Mouse (Mus musculus) neural tube, embryonic 15.5 days (tissue): ENCODE measurements around the gene Ptges3l. TPM values are rescaled to one million over a fixed set of nuclear protein-coding genes. Genes with fewer than 3 reads are reported as not detected.
A peak's percentile ranks its signal among the peaks of the same experiment; 100 is the strongest.
"Not testable (repeated sequence)": the region's sequence is repeated elsewhere in the genome, so short reads cannot be mapped to it uniquely, and the experiment has no call there.

ENCODE experiments used
- ATAC-seq: fragments of 200-750 bp; cut with Nextera tagmentation; 2 replicates; pipeline ENCODE4 v1.8.0; 2017; ENCODE audit warnings: mild to moderate bottlenecking, moderate TSS enrichment, moderate library complexity; ENCODE audit not compliant: low FRiP score
- H3K27ac ChIP-seq: fragments of 300-500 bp; sonication (generic); replicated peaks from 2 replicates; pipeline ENCODE4 v1.5.1; 2015; ENCODE audit warnings: mild to moderate bottlenecking, inconsistent platforms
- H3K27me3 ChIP-seq: fragments of 300-500 bp; sonication (generic); replicated peaks from 2 replicates; pipeline ENCODE4 v1.6.1; 2015; ENCODE audit warnings: inconsistent platforms
- H3K36me3 ChIP-seq: fragments of 300-500 bp; sonication (generic); 2 replicates; pipeline ENCODE4 v1.6.1; 2015; ENCODE audit warnings: inconsistent platforms
- H3K4me1 ChIP-seq: fragments of 300-500 bp; sonication (generic); 2 replicates; pipeline ENCODE4 v1.6.1; 2015; ENCODE audit warnings: inconsistent platforms
- H3K4me2 ChIP-seq: fragments of 300-500 bp; sonication (generic); 2 replicates; pipeline ENCODE4 v1.6.1; 2015; ENCODE audit warnings: inconsistent platforms, mild to moderate bottlenecking, moderate library complexity
- H3K4me3 ChIP-seq: fragments of 300-500 bp; sonication (generic); replicated peaks from 2 replicates; pipeline ENCODE4 v1.5.1; 2015; ENCODE audit warnings: mild to moderate bottlenecking, inconsistent platforms
- H3K9ac ChIP-seq: fragments of 300-500 bp; sonication (generic); replicated peaks from 2 replicates; pipeline ENCODE4 v1.6.1; 2015; ENCODE audit warnings: mild to moderate bottlenecking, inconsistent platforms
- H3K9me3 ChIP-seq: fragments of 300-500 bp; sonication (generic); replicated peaks from 2 replicates; pipeline ENCODE4 v1.6.1; 2016; ENCODE audit warnings: inconsistent platforms
- WGBS: fragments of 180-500 bp; shearing (Covaris S2); methylation state at CpG from one replicate; pipeline ENCODE4 v1.1.7; 2015; ENCODE audit warnings: mixed read lengths; 5-methylcytosine and 5-hydroxymethylcytosine counted together
- polyA plus RNA-seq: library from polyadenylated mRNA; unstranded; fragments of >200 nt; fragmentation: Nextera tagmentation; extraction: Ambion mirVana; gene quantifications from 2 replicates; pipeline ENCODE4 v1.2.1, GENCODE M21; 2015

The Ptges3l gene
- polyA plus RNA-seq, 1 experiment from 2014 or later: 4.5 TPM

DNA sequence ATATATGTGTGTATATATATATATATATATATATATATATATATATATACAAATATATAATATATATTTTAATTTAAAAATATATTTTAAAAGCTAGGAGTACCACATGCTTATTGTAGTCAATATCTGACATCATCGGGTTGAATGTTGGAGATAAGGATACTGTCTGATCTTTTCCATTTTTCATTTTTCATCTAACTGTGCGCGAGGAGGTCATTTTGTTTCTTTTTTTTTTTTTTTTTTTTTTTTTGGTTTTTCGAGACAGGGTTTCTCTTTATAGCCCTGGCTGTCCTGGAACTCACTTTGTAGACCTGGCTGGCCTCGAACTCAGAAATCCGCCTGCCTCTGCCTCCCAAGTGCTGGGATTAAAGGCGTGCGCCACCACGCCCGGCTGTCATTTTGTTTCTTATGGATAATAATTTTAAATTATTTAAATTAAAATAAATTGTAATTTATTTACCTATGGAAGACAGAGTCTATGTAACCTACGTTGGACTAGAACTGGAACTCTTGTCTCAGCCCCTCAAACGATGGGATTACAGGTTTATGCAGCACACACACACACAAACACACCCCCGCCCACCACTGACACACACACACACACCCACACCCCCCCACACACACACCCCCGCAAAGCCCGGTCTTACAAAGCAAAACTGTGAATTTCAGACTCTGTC is 16.5 kb upstream of the Ptges3l start:
- H3K27me3 ChIP-seq, H3K9me3 ChIP-seq, H3K9ac ChIP-seq, ATAC-seq: not testable (repeated sequence)
- H3K27ac ChIP-seq: 0 out of 2 replicates have a peak overlapping the region, but pooled peaks have one; percentile 23
- peaks cover 21% of the 10 kb centered on the region for H3K36me3 ChIP-seq
- H3K4me3 ChIP-seq: peak overlapping the region; percentile 27
- peak overlapping the region; percentile 89 for H3K4me2 ChIP-seq
- H3K4me1 ChIP-seq: peaks cover 22% of the 10 kb centered on the region
- 41% methylated on average over 15 of the region's 15 CpGs for WGBS

- not testable (repeated sequence) for ATAC-seq, H3K9ac ChIP-seq, H3K4me3 ChIP-seq, H3K4me1 ChIP-seq, H3K27ac ChIP-seq, H3K27me3 ChIP-seq, H3K4me2 ChIP-seq, H3K9me3 ChIP-seq
- WGBS: 53% methylated on average over 3 of the region's 3 CpGs
- H3K36me3 ChIP-seq: peaks cover 31% of the 10 kb centered on the region
Measured at GRCm38 (mm10) chr11:101438006-101438405, 12.9 kb upstream of the Ptges3l start.

DNA sequence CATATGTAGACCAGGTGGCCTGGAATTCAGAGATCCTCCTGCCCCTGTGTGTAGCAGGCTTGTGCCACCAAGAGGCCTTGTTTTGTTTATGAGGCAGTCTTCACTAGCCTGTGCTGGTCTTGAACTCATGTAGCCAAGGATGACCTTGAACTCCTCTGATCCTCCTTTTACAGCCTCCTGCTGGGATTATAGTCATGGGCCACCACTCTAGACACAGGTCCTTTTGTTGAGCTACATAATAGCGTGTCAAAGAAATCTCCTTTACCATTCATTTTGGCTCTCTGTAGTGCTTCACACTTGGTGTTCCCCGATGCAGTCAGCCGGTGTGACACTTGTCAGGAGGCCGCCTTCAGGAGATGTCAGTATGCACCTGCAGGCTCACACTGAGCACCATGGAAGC is 11.8 kb upstream of the Ptges3l start:
- Histone ChIP-seq H3K36me3 (peaks cover 38% of the 10 kb centered on the region), H3K9me3 (no peaks in the 10 kb centered on the region), H3K27ac (no peak overlapping the region), H3K4me3 (no peak overlapping the region), H3K27me3 (no peaks in the 10 kb centered on the region), H3K9ac (no peak overlapping the region), H3K4me1 (no peaks in the 10 kb centered on the region), H3K4me2 (no peak overlapping the region)
- 35% methylated on average over 4 of the region's 4 CpGs for WGBS
- ATAC-seq: no peak

DNA sequence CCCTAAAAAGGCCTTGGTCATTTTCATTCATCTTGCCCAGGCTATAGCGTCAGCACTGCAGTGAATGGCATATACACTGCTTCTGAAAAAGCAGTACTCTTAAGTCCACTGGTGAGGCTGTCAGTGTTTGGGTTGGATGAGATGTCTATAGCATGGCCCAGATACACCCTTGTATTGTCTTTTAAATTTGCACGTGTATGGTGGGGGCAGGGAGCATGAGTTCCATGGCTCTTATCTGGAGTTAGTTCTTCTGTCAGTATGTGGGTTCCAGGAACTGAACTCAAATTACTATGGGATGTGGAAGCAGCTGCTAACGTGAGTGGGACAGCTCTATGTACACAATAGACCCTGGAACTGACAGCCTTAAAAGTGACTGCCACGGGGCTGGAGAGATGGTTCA is 10.7 kb upstream of the Ptges3l start:
- Histone ChIP-seq H3K9me3 (no peaks in the 10 kb centered on the region), H3K4me3 (no peak overlapping the region), H3K4me2 (no peak overlapping the region), H3K27me3 (no peaks in the 10 kb centered on the region), H3K4me1 (no peaks in the 10 kb centered on the region), H3K27ac (no peak overlapping the region), H3K36me3 (peaks cover 48% of the 10 kb centered on the region), H3K9ac (no peak overlapping the region)
- 90% methylated on average over 4 of the region's 4 CpGs for WGBS
- no peak for ATAC-seq

DNA sequence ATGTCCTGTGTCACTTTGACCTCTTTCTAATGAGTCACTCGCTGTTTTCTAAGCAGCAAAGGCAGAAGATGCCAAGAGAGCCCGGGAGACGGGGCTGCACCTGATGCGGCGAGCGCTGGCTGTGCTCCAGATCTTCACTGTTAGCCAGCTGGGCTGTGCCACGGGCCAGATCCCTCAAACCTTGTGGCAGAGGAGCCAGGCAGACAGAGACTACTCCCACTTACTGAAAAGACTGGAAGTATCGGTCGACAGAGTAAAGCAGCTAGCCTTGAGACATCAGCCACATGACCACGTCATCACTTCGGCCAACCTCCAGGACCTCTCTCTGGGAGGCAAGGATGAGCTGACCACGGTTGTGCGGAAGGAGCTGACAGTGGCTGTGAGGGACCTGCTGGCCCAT is 8.3 kb upstream of the Ptges3l start:
- H3K36me3 ChIP-seq: peaks cover 66% of the 10 kb centered on the region
- H3K4me2 ChIP-seq: no peak overlapping the region
- no peak overlapping the region for H3K27ac ChIP-seq
- H3K27me3 ChIP-seq: no peaks in the 10 kb centered on the region
- no peak overlapping the region for H3K4me3 ChIP-seq
- no peak for ATAC-seq
- no peak overlapping the region for H3K9ac ChIP-seq
- no peaks in the 10 kb centered on the region for H3K9me3 ChIP-seq
- WGBS: 81% methylated on average over 13 of the region's 13 CpGs
- no peaks in the 10 kb centered on the region for H3K4me1 ChIP-seq

- peaks cover 13% of the 10 kb centered on the region for H3K4me1 ChIP-seq
- H3K4me3 ChIP-seq: no peak overlapping the region
- 96% methylated on average over 9 of the region's 9 CpGs for WGBS
- no peak overlapping the region for H3K4me2 ChIP-seq
- H3K9me3 ChIP-seq: no peaks in the 10 kb centered on the region
- H3K27me3 ChIP-seq: no peaks in the 10 kb centered on the region
- H3K9ac ChIP-seq: no peak overlapping the region
- no peak overlapping the region for H3K27ac ChIP-seq
- no peak for ATAC-seq
- H3K36me3 ChIP-seq: peaks cover 66% of the 10 kb centered on the region
Measured at GRCm38 (mm10) chr11:101431327-101431726, 6.2 kb upstream of the Ptges3l start.

DNA sequence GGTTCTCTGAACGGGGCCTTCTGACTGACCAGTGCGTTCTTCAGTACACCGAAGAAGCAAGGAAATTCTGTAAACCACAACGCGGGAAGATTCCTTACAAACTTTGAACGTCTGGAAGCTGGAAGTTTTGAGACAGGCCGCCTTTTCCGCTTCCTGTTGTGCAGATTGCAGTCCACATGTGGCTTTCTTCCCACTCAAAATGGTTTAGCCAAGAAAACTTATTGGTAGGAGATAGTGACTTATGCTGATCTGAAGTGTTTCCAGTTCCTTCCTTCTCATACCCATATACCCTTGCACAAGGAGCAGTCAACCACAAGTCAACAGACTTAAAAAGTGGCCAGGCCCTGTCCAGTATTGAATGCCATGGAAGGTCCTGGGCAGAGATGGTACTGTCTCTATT is 1.0 kb upstream of the Ptges3l start:
- ATAC-seq: no peak
- H3K36me3 ChIP-seq: peaks cover 21% of the 10 kb centered on the region
- 73% methylated on average over 8 of the region's 8 CpGs for WGBS

DNA sequence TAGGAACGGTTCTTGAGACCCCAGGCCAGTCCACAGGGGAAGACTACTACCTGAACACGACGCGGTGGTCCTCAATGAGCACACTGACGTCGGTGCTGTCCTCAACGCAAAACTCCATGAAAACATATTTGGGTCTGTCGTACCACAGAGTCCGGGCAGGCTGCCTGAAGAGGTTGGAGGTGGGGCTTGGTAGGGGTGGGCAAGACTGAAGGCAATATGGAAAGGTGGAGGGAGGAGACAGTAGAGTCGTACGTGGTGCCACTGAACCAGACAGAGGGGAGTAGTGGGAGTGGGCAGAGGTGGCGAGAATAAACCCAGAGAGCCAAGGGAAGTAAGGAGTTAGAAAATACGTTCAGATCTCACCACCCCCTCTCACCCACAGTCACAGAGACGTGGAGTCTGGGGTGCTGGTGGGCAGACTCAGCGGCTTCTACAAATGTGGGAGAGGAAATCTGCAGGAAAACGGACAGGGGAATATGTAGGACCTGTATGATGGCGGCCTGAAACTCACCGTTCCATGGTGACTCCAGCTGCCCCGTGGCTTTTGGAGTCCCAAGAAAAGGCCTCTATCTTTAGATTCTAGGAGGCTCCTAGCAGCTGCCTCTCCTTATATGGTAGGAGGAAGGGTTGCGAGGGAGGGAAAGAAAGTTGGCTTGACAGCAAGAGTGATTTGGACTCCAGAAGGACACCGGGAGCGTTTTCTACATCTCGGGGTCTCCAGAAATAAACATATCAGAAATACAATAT is 855 bp downstream of the Ptges3l start, which contains the start of gene Gm27029:
Gm27029 (minus strand) TSS at position 692 of the 747 bp plus-strand sequence.
- H3K9me3 ChIP-seq: no peaks in the 10 kb centered on the region
- ATAC-seq: peak; percentile 53
- peak within 1 kb of the TSS; percentile 93 for H3K27ac ChIP-seq
- H3K27me3 ChIP-seq: no peaks in the 10 kb centered on the region
- H3K4me1 ChIP-seq: peaks cover 31% of the 10 kb centered on the region
- 8% methylated on average over 23 of the region's 23 CpGs for WGBS
- peak within 1 kb of the TSS; percentile 71 for H3K9ac ChIP-seq
- peak within 1 kb of the TSS; percentile 83 for H3K4me2 ChIP-seq
- peaks cover 3% of the 10 kb centered on the region for H3K36me3 ChIP-seq
- peak within 1 kb of the TSS; percentile 72 for H3K4me3 ChIP-seq

More for the DNA sequence above, 1.0 kb upstream of the Ptges3l start:
- Histone ChIP-seq H3K4me1 (peaks cover 31% of the 10 kb centered on the region), H3K4me2 (peak overlapping the region; percentile 83), H3K27me3 (no peaks in the 10 kb centered on the region), H3K9me3 (no peaks in the 10 kb centered on the region), H3K9ac (peak overlapping the region; percentile 71), H3K27ac (no peak overlapping the region), H3K4me3 (peak overlapping the region; percentile 72)

GRCm38 (mm10) chr11:101420148-101420547 is 5.0 kb downstream of the Ptges3l start:
- H3K4me2 ChIP-seq: no peak overlapping the region
- ATAC-seq: no peak
- WGBS: 92% methylated on average over 5 of the region's 5 CpGs

GRCm38 (mm10) chr11:101419610-101420009 is 5.5 kb downstream of the Ptges3l start:
- Histone ChIP-seq H3K4me1 (peaks cover 21% of the 10 kb centered on the region), H3K27ac (no peak overlapping the region), H3K9ac (no peak overlapping the region), H3K9me3 (no peaks in the 10 kb centered on the region), H3K4me2 (no peak overlapping the region), H3K4me3 (no peak overlapping the region), H3K27me3 (no peaks in the 10 kb centered on the region), H3K36me3 (no peaks in the 10 kb centered on the region)
- WGBS: 34% methylated on average over 3 of the region's 3 CpGs
- no peak for ATAC-seq

More at GRCm38 (mm10) chr11:101420148-101420547, 5.0 kb downstream of the Ptges3l start:
- H3K27ac ChIP-seq: no peak overlapping the region
- no peaks in the 10 kb centered on the region for H3K27me3 ChIP-seq
- H3K36me3 ChIP-seq: no peaks in the 10 kb centered on the region
- no peak overlapping the region for H3K9ac ChIP-seq
- no peak overlapping the region for H3K4me3 ChIP-seq
- H3K4me1 ChIP-seq: peaks cover 22% of the 10 kb centered on the region
- no peaks in the 10 kb centered on the region for H3K9me3 ChIP-seq

DNA sequence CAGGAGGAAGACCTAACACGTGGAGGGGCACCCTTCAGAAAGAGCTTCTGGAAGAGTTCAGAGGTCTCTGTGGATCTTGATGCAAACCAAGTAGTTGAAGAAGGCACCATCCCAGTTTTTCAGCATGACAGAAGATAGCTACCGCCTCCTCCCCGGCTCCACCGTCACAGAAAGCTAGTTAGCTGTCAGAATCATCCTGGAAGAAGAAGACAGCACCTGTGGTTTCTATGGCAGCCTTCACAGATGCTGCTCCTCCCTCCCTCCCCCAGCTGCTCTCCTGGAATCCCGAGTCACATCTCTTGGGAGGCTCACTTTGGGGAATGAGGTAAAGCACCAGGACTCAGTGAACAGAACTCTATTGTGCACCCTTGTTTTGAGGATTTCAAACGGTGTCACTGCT is 6.1 kb downstream of the Ptges3l start:
- peaks cover 14% of the 10 kb centered on the region for H3K4me1 ChIP-seq
- H3K4me2 ChIP-seq: no peak overlapping the region
- H3K9ac ChIP-seq: no peak overlapping the region
- H3K27me3 ChIP-seq: no peaks in the 10 kb centered on the region
- no peak for ATAC-seq
- no peak overlapping the region for H3K27ac ChIP-seq
- WGBS: 66% methylated on average over 6 of the region's 6 CpGs
- H3K9me3 ChIP-seq: no peaks in the 10 kb centered on the region
- no peaks in the 10 kb centered on the region for H3K36me3 ChIP-seq
- no peak overlapping the region for H3K4me3 ChIP-seq
